Mouse (Mus musculus): Measurements from ENCODE around the gene G530012D18Rik.
"Not testable (repeated sequence)": the region's sequence is repeated elsewhere in the genome, so short reads cannot be mapped to it uniquely, and the experiment has no call there.

DNA sequence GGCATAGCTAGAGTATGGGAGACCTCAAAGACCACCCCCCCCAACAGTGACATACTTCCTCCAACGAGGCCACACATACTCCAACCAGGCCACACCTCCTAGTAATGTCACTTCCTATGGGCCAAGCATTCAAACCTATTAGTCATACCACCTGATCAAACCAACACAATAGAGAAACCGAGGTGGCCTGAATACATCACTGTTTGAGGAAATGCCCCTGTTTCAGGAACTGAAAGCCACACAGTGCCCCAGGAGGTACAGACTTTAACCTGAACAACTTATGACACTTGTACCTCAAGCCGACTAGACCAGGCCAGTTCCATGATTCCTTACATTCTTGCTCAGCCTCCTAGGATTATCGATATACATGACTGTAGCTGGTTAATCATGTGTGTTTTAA lies 31.7 kb upstream of the G530012D18Rik start:
- TF ChIP-seq POLR2A (IDR thresholded peaks at IDR 0.05; ENCODE audit: low read depth, low read length); CTCF (conservative IDR thresholded peaks at IDR 0.05; ENCODE audit: insufficient read depth, insufficient read length, low read depth, low read length): not testable (repeated sequence)

Measured in kidney, adult 2 months (tissue).